Mouse (Mus musculus): ENCODE measurements around the gene Rpf1.

Rpf1 gene

DNA sequence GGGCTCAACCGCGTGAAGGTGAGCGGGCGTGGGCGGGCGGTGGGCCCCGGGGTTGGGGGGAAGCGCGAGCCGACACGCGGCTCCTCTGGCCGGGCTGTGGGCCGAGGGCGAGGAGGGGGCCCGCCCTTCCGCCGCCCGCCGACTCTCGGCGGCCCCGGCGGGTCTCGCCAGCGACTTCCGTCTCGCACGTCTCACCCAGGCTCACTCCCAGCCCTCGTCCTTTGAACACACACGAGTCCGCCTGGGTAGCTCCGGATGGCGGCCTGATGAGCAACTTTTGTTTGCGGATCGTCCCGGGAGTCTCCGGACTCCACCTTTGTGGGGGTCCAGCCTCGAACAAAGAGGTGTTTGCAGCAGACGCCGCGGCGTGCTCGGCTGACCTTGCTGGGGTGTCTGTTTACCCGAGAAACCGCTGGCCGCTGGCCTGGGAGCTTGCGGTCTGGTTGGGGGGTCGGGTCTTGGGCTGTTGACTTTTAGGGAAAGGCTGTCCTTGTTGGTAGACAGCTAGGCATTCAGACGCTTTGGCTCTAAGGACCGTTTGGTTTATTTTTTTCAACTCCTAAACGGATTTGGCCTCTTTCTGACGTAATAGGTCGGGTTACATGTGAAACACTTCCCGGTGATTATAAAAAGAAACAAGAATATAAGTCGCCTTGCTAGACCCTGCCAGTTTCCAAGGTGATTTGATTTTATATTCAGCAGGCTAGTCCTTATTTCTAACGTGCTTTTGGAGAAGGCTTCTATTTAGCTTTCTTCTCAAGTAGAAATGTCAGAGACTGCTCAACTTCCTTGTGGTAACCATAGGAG lies 21.0 kb downstream of the Rpf1 start:
- peak; percentile 81 for DNase-seq

DNA sequence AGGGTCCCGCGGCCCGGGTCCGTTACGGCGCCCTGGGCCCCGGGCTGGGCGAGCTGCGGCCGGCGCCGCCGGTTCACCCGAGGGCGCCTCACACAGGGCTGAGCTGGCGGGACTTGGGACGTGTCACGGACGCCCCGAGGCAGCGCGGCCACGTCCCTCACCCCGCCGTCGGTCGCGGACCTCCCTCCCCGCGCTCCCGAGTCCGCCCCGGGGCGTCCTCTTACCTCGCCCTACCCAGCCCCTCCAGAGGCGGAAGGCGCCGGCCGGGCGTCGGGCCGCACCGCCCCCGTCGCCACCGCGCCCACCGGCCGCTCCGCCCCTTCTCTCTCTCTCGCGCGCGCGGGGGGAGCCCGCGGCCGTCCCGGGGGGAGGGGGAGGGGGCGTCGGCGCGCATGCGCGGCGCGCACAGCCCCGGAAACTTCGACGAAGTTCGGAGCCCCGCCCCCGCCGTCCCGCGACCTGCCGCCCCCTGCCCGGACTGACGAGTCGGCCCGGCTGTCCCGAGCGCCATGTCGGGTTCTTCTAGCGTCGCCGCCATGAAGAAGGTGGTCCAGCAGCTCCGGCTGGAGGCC lies 21.7 kb downstream of the Rpf1 start, which contains the start of the genes Spata1 and Gng5:
TSS of gene Spata1 (minus strand) at position 323 of the 572 bp plus-strand sequence.
TSS of gene Gng5 (plus strand) at position 377 of the 572 bp plus-strand sequence.
- DNase-seq = peak; percentile 95

GRCm38 (mm10) chr3:146498989-146499388 lies 22.2 kb downstream of the Rpf1 start:
- no peak for DNase-seq

DNA sequence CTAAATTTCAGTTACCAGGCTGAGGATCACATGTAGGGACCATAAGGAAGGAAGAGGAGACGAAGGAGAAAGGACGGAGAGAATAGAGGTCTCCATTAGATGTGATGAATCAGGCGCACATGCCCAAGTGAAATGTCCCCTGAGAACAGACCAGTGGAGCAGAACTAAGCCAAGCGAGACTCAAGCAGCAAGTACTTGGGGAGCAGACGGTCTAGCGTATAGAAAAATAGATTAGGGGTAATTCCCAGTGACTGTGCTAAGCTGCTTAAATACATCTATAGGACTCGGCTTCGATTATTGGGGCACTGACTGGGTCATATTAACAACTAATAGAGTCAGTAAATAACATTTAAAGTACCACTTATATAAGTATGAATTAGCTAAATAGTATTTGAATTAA lies 26.3 kb downstream of the Rpf1 start:
- DNase-seq = no peak

GRCm38 (mm10) chr3:146486464-146486863 lies 34.8 kb downstream of the Rpf1 start:
- peak; percentile 29 for DNase-seq

GRCm38 (mm10) chr3:146482044-146482443 lies 39.2 kb downstream of the Rpf1 start:
- DNase-seq = no peak

DNA sequence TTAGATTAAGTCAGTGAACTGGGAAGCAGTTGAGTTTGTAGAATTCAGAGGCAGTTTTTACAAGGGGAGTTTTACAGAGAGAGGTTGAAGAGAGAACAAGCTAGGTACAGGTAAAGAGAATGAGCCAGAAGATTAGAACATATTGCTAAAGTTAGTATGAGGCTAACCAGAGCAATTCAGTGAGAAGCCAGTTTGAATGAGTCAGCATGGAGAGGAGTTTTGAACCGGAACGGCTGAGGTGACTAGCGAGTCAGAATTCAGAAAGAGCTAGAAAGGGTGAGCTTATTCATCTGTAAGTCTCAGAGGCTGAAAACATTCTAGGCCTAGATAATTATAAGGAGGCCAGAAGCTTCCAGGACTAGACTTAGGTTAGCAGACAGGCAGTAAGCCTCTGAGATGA lies 46.8 kb downstream of the Rpf1 start:
- DNase-seq = no peak

DNA sequence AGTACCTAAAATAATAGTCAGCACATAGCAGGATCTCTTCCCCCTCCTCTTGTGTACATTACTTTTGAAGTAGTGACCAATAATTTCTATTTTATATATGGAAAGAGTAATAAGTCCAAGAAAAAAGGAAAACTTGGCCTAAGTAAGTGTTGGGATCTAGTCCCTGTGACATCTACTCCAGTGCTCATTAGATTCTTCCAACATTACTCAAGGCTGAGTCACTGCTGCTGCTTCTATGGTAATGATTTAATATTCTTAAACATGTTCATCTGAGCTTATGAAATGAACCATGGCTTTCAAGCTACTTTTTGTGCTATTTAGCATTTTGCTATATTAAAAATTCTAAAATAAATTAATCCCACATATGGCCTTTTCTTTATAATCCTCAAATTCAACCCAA lies 47.5 kb downstream of the Rpf1 start:
- DNase-seq = no peak

GRCm38 (mm10) chr3:146472657-146473056 lies 48.6 kb downstream of the Rpf1 start:
- DNase-seq = no peak

- DNase-seq = no peak
Measured at GRCm38 (mm10) chr3:146469226-146469625, 52.0 kb downstream of the Rpf1 start.

DNA sequence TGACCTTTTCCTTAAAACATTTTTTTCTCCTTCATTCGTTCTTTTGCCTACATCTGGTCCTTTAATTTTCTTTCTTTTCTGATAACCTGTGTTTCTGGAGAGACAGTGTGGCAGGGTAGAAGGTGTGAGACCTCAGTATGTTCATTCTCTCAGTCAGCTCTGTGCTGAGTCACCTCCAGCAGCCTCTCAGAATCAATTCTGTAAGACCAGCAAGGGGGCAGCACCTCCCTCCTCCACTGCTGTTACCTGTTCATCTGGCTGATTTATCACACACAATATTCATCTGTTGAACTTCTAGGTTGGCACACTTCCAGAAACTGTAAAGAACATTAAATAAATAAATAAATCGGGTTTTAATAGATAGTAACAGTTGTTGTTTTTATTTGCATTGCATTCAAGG lies 58.3 kb downstream of the Rpf1 start:
- peak; percentile 14 for DNase-seq

All from thymus, postnatal 14 days (tissue).